Mouse (Mus musculus) liver, postnatal 0 days (tissue): Measurements from ENCODE around the gene CK137956. TPM values are rescaled to one million over a fixed set of nuclear protein-coding genes. Genes with fewer than 3 reads are reported as not detected.

Experiments used
- ATAC-seq: fragments of 200-750 bp; cut with Nextera tagmentation; 2 replicates; pipeline ENCODE4 v1.8.0; 2017; ENCODE audit warnings: mild to moderate bottlenecking, moderate library complexity
- DNase-seq: peaks from one replicate; pipeline ENCODE4 v3.0.0-alpha.2; 2016
- H3K27ac ChIP-seq: fragments of 300-500 bp; sonication (generic); 2 replicates; pipeline ENCODE4 v1.5.1; 2014; ENCODE audit warnings: antibody characterized with exemption, moderate library complexity, mild to moderate bottlenecking, low read depth
- H3K27me3 ChIP-seq: fragments of 300-500 bp; sonication (generic); 2 replicates; pipeline ENCODE4 v1.6.1; 2014; ENCODE audit warnings: low read length, control low read depth, mixed read lengths; ENCODE audit not compliant: insufficient read depth
- H3K36me3 ChIP-seq: fragments of 300-500 bp; sonication (generic); replicated peaks from 2 replicates; pipeline ENCODE4 v1.6.1; 2014; ENCODE audit warnings: mild to moderate bottlenecking, control low read depth, low read length, moderate library complexity, mixed read lengths; ENCODE audit not compliant: insufficient read depth
- H3K4me1 ChIP-seq: fragments of 300-500 bp; sonication (generic); 2 replicates; pipeline ENCODE4 v1.6.1; 2014; ENCODE audit warnings: antibody characterized with exemption, mild to moderate bottlenecking, control low read depth; ENCODE audit not compliant: insufficient read depth
- H3K4me2 ChIP-seq: fragments of 300-500 bp; sonication (generic); 2 replicates; pipeline ENCODE4 v1.6.1; 2014; ENCODE audit warnings: low read depth, mild to moderate bottlenecking, low read length, moderate library complexity, mixed read lengths
- H3K4me3 ChIP-seq: fragments of 300-500 bp; sonication (generic); 2 replicates; pipeline ENCODE4 v1.5.1; 2014; ENCODE audit warnings: low read depth, low read length
- H3K9ac ChIP-seq: fragments of 300-500 bp; sonication (generic); replicated peaks from 2 replicates; pipeline ENCODE4 v1.6.1; 2014; ENCODE audit warnings: mild to moderate bottlenecking, moderate library complexity
- H3K9me3 ChIP-seq: fragments of 300-500 bp; sonication (generic); 2 replicates; pipeline ENCODE4 v1.6.1; 2016; ENCODE audit warnings: mild to moderate bottlenecking, control low read depth, low read length, mixed read lengths
- CTCF ChIP-seq: sonication (generic); IDR thresholded peaks from 2 replicates; pipeline ENCODE4 v1.5.1; 2016; ENCODE audit warnings: antibody characterized with exemption, low read depth
- EP300 ChIP-seq: IDR thresholded peaks from 2 replicates; pipeline ENCODE4 v1.6.1; 2016; ENCODE audit warnings: antibody characterized with exemption, low read depth, mild to moderate bottlenecking
- WGBS: fragments of 180-500 bp; shearing (Covaris S2); extraction: QIAGEN DNeasy Blood & Tissue Kit; methylation state at CpG from one replicate; pipeline ENCODE4 v1.1.7; 2014; ENCODE audit not compliant: insufficient replicate concordance; 5-methylcytosine and 5-hydroxymethylcytosine counted together
- polyA plus RNA-seq: library from polyadenylated mRNA; unstranded; fragments of >200 nt; fragmentation: Nextera tagmentation; extraction: Ambion mirVana; gene quantifications from 2 replicates; pipeline ENCODE4 v1.2.1, GENCODE M21; 2015

The CK137956 gene
- not detected in 2 replicates for polyA plus RNA-seq

GRCm38 (mm10) chr4:127970901-127971868 lies at the start of gene CK137956:
TSS of gene CK137956 (minus strand) at chr4:127970951.
- no peak for ATAC-seq
- H3K4me2 ChIP-seq: no peak within 1 kb of the TSS
- no peak within 1 kb of the TSS for H3K4me3 ChIP-seq
- H3K9ac ChIP-seq: no peak within 1 kb of the TSS
- no peak for TF ChIP-seq EP300
- no peak for TF ChIP-seq CTCF
- no peak within 1 kb of the TSS for H3K27ac ChIP-seq
- H3K4me1 ChIP-seq: no peaks in the 10 kb centered on the region
- no peaks in the 10 kb centered on the region for H3K9me3 ChIP-seq
- no peaks in the 10 kb centered on the region for H3K36me3 ChIP-seq
- H3K27me3 ChIP-seq: peaks cover 15% of the 10 kb centered on the region
- DNase-seq: no peak
- 5% methylated on average over 39 of the region's 39 CpGs for WGBS

- no peak for TF ChIP-seq CTCF
- no peak for TF ChIP-seq EP300
- H3K9me3 ChIP-seq: no peaks in the 10 kb centered on the region
- 63% methylated on average over 2 of the region's 2 CpGs for WGBS
- DNase-seq (no peak), ATAC-seq (no peak)
- H3K27me3 ChIP-seq: no peaks in the 10 kb centered on the region
- H3K4me1 ChIP-seq: no peaks in the 10 kb centered on the region
- H3K4me2 ChIP-seq: no peak overlapping the region
- H3K36me3 ChIP-seq: no peaks in the 10 kb centered on the region
- no peak overlapping the region for H3K27ac ChIP-seq
- no peak overlapping the region for H3K9ac ChIP-seq
- no peak overlapping the region for H3K4me3 ChIP-seq
These were observed 48.7 kb upstream of the CK137956 start for GRCm38 (mm10) chr4:128019465-128019864.

DNA sequence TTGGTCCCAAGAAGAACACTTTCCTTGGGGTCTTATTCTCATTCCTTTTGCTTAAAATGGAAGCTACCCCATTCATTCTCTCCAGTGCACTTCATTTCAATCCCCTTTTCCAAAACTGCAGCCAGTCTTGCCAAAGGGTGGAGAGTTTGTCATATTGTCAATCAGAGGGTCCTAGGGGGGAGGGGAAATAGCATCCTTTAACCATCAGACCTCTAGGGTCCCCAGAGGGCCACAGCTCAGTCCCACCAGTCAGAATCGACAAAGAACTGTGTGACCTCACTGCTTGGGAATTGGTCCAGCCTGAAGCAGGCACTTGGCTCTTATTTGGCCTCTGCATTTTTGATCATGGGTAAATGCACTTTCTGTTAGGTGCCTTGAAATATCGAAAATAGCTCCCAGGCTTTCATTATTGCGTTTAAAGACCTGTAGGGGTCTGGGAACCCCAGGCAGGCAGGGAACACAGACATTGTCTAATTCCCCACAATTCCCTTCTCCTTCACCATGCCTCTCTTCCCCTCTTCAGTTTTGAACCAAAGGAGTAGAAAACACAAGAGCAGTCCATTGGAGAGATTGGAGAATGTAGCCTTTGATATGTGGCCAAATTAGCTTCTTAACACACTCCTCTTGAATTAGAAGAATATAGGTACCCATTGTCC lies 34.2 kb upstream of the CK137956 start:
- no peaks in the 10 kb centered on the region for H3K9me3 ChIP-seq
- no peak overlapping the region for H3K9ac ChIP-seq
- H3K36me3 ChIP-seq: no peaks in the 10 kb centered on the region
- H3K4me3 ChIP-seq: no peak overlapping the region
- no peaks in the 10 kb centered on the region for H3K27me3 ChIP-seq
- ATAC-seq (no peak), DNase-seq (no peak)
- H3K4me1 ChIP-seq: no peaks in the 10 kb centered on the region
- 51% methylated on average over 3 of the region's 3 CpGs for whole genome bisulfite sequencing
- H3K4me2 ChIP-seq: no peak overlapping the region
- H3K27ac ChIP-seq: no peak overlapping the region
- TF ChIP-seq EP300 (no peak), CTCF (no peak)

GRCm38 (mm10) chr4:128002638-128003101 lies 31.9 kb upstream of the CK137956 start:
- H3K4me3 ChIP-seq: no peak overlapping the region
- no peak for ATAC-seq

DNA sequence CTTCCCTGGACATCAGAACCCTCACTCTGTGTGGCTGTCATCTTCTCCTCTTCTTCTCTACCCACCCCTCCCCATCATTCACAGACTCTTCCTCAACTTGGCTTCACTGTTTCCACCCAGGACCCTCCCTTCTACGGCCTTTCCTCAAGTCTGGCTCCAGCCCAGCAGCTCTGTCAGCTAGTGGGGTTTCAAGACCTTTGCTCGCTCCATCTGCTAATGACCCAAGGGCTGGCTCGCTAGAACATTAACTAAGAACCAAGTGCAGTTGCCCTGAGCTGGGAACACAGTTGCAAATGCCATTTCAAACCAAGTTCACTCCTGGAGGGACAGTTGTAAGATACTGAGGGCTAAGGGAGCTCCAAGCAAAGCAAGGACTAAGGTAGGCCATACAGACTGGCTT lies 28.5 kb upstream of the CK137956 start:
- 65% methylated on average over 3 of the region's 3 CpGs for WGBS
- Histone ChIP-seq H3K4me2 (no peak overlapping the region), H3K27ac (no peak overlapping the region), H3K9ac (no peak overlapping the region), H3K9me3 (no peaks in the 10 kb centered on the region), H3K4me1 (no peaks in the 10 kb centered on the region), H3K36me3 (no peaks in the 10 kb centered on the region), H3K27me3 (no peaks in the 10 kb centered on the region), H3K4me3 (no peak overlapping the region)
- DNase-seq: no peak
- no peak for ATAC-seq
- TF ChIP-seq CTCF (no peak), EP300 (no peak)

More at GRCm38 (mm10) chr4:128002638-128003101, 31.9 kb upstream of the CK137956 start:
- Histone ChIP-seq H3K4me1 (no peaks in the 10 kb centered on the region), H3K9me3 (no peaks in the 10 kb centered on the region), H3K4me2 (no peak overlapping the region), H3K27me3 (no peaks in the 10 kb centered on the region), H3K9ac (no peak overlapping the region), H3K27ac (no peak overlapping the region), H3K36me3 (no peaks in the 10 kb centered on the region)
- no peak for DNase-seq
- 40% methylated on average over 4 of the region's 4 CpGs for WGBS
- TF ChIP-seq EP300 (no peak), CTCF (no peak)

DNA sequence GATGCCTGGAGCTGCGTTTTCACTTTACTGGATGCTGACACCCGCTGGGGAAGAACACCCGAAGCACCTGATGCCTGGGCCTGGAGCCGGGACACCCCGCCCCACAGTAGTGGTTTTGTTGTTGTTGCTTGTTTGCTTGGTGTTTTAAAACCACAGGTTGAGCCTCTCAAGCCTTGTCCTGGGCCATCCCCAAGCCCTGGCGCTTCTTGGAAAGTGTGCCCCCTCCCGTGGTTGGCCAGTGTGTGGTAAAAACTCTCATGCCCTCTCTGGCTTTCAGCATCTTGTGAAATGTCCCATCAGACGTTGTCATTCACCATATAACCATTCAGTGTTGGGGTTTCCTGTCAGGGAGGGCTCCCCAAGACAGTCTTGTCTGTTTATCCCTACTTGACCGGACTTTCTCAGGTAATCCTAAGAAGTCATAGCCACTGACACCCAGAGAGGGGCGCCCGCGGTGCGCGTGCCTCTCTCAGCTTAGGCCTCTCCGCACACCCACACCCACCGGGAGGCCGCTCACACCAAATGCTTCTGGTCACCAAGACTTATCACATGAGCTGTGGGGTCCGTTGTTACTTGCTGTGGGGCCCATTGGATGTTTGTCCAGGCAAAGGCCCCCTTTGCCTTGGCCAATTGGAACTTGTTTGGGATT lies 18.7 kb upstream of the CK137956 start:
- H3K36me3 ChIP-seq: no peaks in the 10 kb centered on the region
- no peak overlapping the region for H3K4me3 ChIP-seq
- DNase-seq (no peak), ATAC-seq (no peak)
- TF ChIP-seq CTCF (no peak), EP300 (no peak)
- H3K27ac ChIP-seq: no peak overlapping the region
- no peaks in the 10 kb centered on the region for H3K9me3 ChIP-seq
- no peak overlapping the region for H3K9ac ChIP-seq
- WGBS: 8% methylated on average over 18 of the region's 18 CpGs
- no peaks in the 10 kb centered on the region for H3K4me1 ChIP-seq
- no peak overlapping the region for H3K4me2 ChIP-seq
- peaks cover 49% of the 10 kb centered on the region for H3K27me3 ChIP-seq
